Mouse (Mus musculus) neural tube, embryonic 12.5 days (tissue): ENCODE measurements at regions not wholly inside any gene's neighbourhood (a gene's known extent, or its start where the extent isn't known, plus 50 kb on each side); places are given as distances from the start of the nearest gene placed in this dataset.

Experiments used
- ATAC-seq: fragments of 200-750 bp; cut with Nextera tagmentation; 2 replicates; pipeline ENCODE4 v1.8.0; 2017; ENCODE audit warnings: low read depth, mild to moderate bottlenecking, moderate TSS enrichment, moderate library complexity; ENCODE audit not compliant: low FRiP score
- H3K27ac ChIP-seq: fragments of 300-500 bp; sonication (generic); 2 replicates; pipeline ENCODE4 v1.5.1; 2016
- H3K27me3 ChIP-seq: fragments of 300-500 bp; sonication (generic); replicated peaks from 2 replicates; pipeline ENCODE4 v1.6.1; 2016; ENCODE audit warnings: mild to moderate bottlenecking
- H3K36me3 ChIP-seq: fragments of 300-500 bp; sonication (generic); 2 replicates; pipeline ENCODE4 v1.6.1; 2016; ENCODE audit warnings: mild to moderate bottlenecking
- H3K4me1 ChIP-seq: fragments of 300-500 bp; sonication (generic); 2 replicates; pipeline ENCODE4 v1.6.1; 2016
- H3K4me2 ChIP-seq: fragments of 300-500 bp; sonication (generic); replicated peaks from 2 replicates; pipeline ENCODE4 v1.6.1; 2016; ENCODE audit warnings: mild to moderate bottlenecking
- H3K4me3 ChIP-seq: fragments of 300-500 bp; sonication (generic); 2 replicates; pipeline ENCODE4 v1.5.1; 2016
- H3K9ac ChIP-seq: fragments of 300-500 bp; sonication (generic); 2 replicates; pipeline ENCODE4 v1.6.1; 2016; ENCODE audit warnings: mild to moderate bottlenecking
- H3K9me3 ChIP-seq: fragments of 300-500 bp; sonication (generic); 2 replicates; pipeline ENCODE4 v1.6.1; 2016; ENCODE audit warnings: mild to moderate bottlenecking
- WGBS: fragments of 180-500 bp; shearing (Covaris S2); methylation state at CpG from one replicate; pipeline ENCODE4 v1.1.7; 2016; 5-methylcytosine and 5-hydroxymethylcytosine counted together

DNA sequence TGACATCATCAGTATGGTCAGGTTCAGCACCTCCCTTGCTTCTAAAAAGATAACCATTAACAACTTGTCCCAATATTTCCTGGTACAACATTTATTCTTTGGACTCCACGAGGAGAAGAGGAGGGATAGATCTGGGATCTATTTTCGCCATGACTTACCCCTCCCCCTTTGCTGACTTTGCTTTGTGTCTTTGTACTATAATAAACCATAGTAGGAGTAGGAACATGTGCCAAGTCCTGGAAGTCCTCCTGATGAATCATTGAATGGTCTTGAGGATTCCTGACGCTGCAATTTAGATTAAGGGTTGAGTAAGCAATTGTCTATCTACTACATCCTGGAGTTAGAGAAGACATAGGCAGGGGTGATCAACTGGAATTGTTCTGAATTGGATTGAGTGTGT, 71.2 kb downstream of the Rbm11 start:
- no peaks in the 10 kb centered on the region for H3K4me1 ChIP-seq
- 88% methylated on average over 3 of the region's 3 CpGs for WGBS
- no peak for ATAC-seq
- H3K27me3 ChIP-seq = no peaks in the 10 kb centered on the region
- H3K9me3 ChIP-seq = no peaks in the 10 kb centered on the region
- H3K9ac ChIP-seq = no peak overlapping the region
- H3K4me2 ChIP-seq = no peak overlapping the region
- no peak overlapping the region for H3K4me3 ChIP-seq
- no peaks in the 10 kb centered on the region for H3K36me3 ChIP-seq
- no peak overlapping the region for H3K27ac ChIP-seq

DNA sequence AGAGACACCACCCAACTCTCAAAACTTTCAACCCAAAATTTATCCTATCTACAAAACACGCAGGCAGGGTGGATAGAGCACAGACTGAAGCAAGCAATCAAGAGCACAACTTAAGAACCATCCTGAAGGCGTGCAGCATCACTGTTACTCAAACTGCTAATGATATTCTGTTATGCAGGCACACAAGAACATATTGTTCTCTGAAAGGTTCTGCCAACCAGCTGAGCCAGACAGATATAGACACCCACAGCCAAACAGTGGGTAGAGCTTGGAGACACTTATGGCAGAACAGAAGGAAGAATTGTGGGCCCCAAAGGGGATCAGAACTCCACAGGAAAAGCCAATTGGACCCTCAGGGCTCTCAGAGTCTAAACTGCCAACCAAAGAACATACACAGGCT, 74.9 kb downstream of the Rbm11 start:
- Histone ChIP-seq H3K4me1 (no peaks in the 10 kb centered on the region), H3K9me3 (no peaks in the 10 kb centered on the region), H3K27ac (no peak overlapping the region), H3K4me2 (no peak overlapping the region), H3K27me3 (no peaks in the 10 kb centered on the region), H3K36me3 (no peaks in the 10 kb centered on the region), H3K4me3 (no peak overlapping the region), H3K9ac (no peak overlapping the region)
- WGBS = 83% methylated on average over 2 of the region's 2 CpGs
- ATAC-seq = no peak

DNA sequence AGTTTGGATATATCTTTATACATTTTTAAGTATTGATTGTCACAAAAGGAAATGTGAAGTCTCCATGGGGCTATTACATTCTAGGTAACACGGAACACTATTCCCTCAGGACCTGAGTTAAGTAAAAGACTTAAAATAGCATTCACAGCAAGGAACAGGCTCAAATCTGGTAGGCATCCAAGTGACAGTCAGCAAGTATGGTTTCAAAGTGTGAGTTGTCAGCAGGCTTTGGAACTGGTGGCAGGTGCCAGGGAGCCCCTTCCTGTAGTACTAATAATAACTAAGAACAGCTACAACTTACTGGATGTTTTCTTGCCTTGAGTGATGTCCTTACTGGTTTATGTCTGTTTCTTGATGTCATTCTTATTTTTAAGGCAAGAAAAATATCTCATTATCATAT, 79.5 kb downstream of the Rbm11 start:
- ATAC-seq = no peak
- Histone ChIP-seq H3K9ac (no peak overlapping the region), H3K36me3 (no peaks in the 10 kb centered on the region), H3K27ac (no peak overlapping the region), H3K27me3 (no peaks in the 10 kb centered on the region), H3K9me3 (no peaks in the 10 kb centered on the region), H3K4me3 (no peak overlapping the region), H3K4me1 (no peaks in the 10 kb centered on the region), H3K4me2 (no peak overlapping the region)
- 81% methylated on average over 1 of the region's 1 CpGs for WGBS

DNA sequence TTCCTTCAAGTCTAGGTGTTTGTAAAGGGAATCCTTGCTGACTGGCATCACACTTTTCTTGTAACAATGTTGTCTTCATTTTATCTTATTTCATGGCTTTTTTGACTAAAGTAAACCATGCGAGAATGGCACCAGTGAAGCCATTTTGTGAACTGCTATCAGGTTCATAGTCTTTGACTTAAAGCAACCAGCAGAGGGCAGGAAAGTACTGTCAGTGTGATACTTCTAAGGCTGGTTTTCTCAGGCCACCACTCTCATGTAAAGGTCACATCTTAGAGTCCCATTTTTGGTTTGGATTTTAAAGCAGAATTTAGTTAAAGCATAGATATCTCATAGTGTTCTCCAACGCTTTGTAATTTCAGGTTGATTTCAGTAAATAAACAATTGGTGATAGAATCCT, 83.2 kb downstream of the Rbm11 start:
- H3K9me3 ChIP-seq = no peaks in the 10 kb centered on the region
- no peaks in the 10 kb centered on the region for H3K36me3 ChIP-seq
- 66% methylated on average over 2 of the region's 2 CpGs for WGBS
- H3K4me2 ChIP-seq = no peak overlapping the region
- H3K27me3 ChIP-seq = no peaks in the 10 kb centered on the region
- ATAC-seq = peak; percentile 65; the same call in 1 of the 2 replicates
- no peak overlapping the region for H3K27ac ChIP-seq
- H3K4me1 ChIP-seq = no peaks in the 10 kb centered on the region
- no peak overlapping the region for H3K4me3 ChIP-seq
- H3K9ac ChIP-seq = no peak overlapping the region

DNA sequence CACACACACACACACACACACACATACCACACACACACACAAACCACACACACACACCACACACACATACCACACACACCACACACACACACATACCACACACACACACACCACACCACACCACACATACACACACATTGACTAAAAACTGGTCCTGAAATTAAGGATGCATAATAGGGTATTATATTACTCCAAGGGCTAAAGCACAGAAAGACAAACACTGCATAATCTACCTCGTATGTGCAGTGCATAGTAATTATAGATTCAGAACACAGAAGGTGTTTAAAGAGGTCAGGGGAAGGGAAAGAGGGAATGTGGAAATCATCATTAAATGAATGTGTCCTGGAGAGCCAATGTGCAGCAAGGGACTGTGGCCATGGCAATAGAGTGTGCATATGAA, 84.5 kb downstream of the Rbm11 start:
- no peak for ATAC-seq
- 48% methylated on average over 1 of the region's 1 CpGs for WGBS

More for the DNA sequence above, 84.5 kb downstream of the Rbm11 start:
- no peaks in the 10 kb centered on the region for H3K36me3 ChIP-seq
- H3K4me1 ChIP-seq = no peaks in the 10 kb centered on the region
- H3K4me3 ChIP-seq = no peak overlapping the region
- no peak overlapping the region for H3K4me2 ChIP-seq
- H3K27ac ChIP-seq = no peak overlapping the region
- no peaks in the 10 kb centered on the region for H3K9me3 ChIP-seq
- H3K9ac ChIP-seq = no peak overlapping the region
- H3K27me3 ChIP-seq = no peaks in the 10 kb centered on the region
